Mouse (Mus musculus) adrenal gland, adult 18-20 months (tissue): ENCODE measurements at regions not wholly inside any gene's neighbourhood (a gene's known extent, or its start where the extent isn't known, plus 50 kb on each side); places are given as distances from the start of the nearest gene placed in this dataset.

Experiments
- DNase-seq, 2 experiments: peaks; one replicate each; pipeline ENCODE4 v3.0.0; 2021 to 2022; ENCODE audit warnings: low spot score in 2 of 2

DNA sequence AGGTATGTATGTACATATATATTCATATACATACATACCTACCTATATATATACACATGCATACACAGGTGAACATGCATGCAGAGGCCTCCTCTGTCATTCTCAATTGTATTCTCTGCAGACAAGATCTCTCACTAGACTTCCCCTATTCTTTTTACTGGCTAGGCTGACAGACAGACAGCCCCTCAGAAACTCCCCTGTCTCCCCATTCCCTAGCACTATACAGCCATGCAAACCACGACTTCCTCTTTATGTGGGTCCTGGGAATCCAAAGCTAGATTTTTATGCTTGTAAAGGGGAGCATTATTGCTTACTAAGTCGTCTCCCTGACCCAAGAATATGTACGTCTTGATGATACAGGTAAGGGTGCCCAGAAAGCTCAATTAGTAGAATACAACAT is 86.9 kb downstream of the Fam124b start:
- DNase-seq: no peak

DNA sequence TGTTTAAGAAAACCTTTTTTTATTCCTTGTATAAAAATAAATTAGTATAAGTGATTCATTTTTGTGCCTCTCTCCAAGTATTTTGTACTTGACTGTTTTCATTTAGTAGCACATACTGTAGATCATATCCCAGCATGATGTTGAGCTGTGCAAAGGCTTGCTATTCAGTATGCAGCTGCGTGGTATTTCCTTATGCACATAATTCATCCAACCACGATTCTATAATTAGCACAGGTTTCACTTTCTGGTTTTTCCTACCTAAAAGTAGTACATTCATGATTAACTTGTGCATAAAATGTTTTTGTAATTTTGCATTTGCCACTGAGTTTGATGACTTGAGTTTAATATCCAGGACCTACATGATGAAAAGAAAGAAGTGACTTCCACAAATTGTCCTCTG is 94.3 kb downstream of the Fam124b start:
- no peak for DNase-seq

DNA sequence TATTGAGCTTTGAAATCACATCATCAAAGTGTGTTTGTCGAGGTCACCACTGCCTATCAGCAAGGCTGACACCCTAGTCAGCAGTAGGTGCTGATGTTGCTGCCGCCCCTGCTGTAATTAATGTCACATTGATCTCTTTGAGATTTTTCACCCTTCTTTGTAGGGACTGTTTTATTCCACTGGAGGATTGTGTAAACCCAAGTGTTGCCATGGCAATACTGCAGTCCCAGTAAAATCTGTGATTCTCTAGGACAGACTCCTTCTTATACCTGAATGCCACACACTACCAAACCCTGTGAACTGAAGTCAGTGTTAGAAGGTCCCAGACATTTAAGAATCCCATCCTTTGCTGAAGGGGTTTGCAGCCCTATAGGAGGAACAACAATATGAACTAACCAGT is 102.4 kb downstream of the Fam124b start:
- no peak for DNase-seq

DNA sequence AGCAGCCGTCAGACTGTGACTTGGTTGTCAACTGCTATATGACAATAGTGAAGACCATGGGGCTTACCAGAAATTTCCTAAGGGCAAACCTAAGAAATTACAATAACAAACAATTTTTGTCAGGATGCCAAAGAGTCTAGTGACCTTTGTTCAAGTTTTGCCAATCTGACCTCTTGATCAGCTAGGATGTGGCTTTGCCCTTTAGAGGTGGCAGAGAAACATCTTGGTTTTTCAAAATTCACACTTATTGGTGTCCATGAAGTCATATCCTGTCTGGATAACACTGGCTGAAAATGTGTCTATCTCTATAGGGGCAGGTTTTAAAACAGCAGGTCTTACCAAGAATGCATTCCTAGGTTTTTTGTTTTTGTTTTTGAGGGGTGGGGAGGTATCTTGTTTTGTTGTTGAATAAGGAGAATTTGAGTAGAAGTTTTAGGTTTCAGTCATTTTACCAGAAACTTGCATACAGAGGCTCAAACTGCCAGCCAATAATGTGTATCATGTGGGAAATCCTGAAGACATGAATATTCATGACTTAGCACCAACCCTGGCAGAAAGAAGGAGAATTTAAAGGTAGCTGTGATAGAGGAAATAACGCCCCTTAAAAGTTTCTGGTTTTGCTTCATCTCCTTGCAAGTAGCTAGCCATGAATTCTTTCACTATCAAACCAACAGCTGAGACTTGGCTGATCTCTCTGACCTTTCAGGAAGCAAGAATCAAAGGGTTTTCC is 110.4 kb downstream of the Fam124b start:
- no peak for DNase-seq

GRCm38 (mm10) chr1:80106269-80106668 is 112.0 kb downstream of the Fam124b start:
- peak in 1 of 2 experiments; percentile 12 for DNase-seq

DNA sequence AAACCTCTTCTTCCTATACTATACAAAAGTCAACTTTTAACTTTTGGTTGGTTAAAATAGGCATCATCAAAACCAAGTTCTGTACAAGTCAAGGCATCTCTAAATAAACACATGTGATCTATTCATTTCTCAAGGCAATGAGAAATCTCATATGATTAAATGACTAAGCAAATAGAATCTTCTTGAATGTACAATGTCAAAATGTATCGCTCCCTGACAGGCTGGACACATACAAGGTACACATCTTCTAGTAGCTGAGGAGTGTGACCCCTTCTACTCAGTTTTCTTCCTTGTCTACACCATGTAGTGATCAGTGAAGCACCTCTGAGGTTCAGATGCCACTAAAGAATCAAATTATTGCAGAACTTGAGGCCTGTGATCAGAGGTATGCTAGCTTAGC is 120.0 kb downstream of the Fam124b start:
- no peak for DNase-seq

- no peak for DNase-seq
Measured at GRCm38 (mm10) chr1:80091800-80092199, 126.5 kb downstream of the Fam124b start.

- no peak for DNase-seq
Measured at GRCm38 (mm10) chr1:80091350-80091749, 126.9 kb downstream of the Fam124b start.

GRCm38 (mm10) chr1:80088651-80089050 is 129.6 kb downstream of the Fam124b start:
- DNase-seq: no peak

- no peak for DNase-seq
Measured at GRCm38 (mm10) chr1:80076357-80076756, 141.9 kb downstream of the Fam124b start.

DNA sequence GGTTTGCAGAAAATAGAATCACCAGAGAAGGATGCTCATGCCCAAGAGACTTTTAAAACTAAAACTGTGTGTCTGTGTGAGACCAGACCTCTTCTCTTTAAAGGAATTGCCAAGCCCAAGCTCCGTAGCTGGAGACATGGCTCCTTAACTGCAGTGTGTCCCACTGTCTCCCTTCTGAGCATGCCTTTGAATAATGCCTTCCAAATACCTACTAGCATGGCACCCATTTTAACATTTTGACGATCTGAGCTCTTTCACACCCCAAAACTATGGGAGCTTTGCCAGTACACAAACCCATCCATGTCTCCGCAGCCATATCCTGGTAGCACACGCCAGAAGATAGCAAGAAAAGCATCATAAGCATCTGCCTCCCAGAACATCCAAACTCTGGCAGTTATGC is 143.9 kb downstream of the Fam124b start:
- no peak for DNase-seq

DNA sequence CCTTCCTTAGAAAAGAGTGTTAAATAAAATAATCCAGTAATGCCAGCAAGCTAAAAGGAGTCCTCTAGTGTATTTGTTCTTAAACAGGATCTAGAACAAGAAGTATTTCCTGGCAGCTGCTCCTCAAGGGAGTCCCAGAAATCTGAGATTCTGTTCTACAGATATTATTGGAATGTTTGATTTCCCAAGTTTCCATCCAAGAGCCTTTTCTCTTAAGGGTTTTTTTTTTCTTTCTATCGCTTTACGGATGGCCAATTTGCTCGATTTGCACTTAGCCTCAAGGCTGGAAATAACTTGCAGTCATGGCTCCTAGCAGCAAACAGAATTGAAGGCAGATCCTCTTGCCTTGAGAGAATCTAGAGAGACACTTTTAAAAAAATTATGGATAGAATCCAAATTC is 144.3 kb downstream of the Fam124b start:
- no peak for DNase-seq

GRCm38 (mm10) chr1:80069141-80069540 is 149.1 kb downstream of the Fam124b start:
- DNase-seq: no peak

DNA sequence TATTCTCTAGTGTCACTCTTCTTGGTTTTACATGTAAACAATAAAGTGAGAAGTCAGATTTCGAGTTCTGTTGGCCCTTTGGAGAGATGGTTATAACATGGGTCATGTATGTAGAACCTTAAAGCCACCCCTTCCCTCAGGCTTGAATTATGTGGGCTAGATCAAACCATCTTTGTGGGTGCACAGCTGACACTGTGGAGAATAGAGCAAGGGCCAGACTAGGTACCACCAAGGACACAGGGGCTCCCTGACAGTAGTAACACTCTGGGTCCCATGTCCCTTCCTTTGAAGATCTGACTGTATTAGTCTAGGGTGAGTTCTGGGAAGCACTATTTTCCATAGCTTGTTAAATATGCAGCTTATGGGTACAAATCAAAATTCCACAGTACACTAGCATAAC is 156.2 kb downstream of the Fam124b start:
- no peak for DNase-seq

GRCm38 (mm10) chr1:80061632-80062031 is 156.6 kb downstream of the Fam124b start:
- no peak for DNase-seq

- no peak for DNase-seq
Measured at GRCm38 (mm10) chr1:80045141-80045540, 173.1 kb downstream of the Fam124b start.

GRCm38 (mm10) chr1:80040409-80040808 is 177.9 kb downstream of the Fam124b start:
- no peak for DNase-seq

DNA sequence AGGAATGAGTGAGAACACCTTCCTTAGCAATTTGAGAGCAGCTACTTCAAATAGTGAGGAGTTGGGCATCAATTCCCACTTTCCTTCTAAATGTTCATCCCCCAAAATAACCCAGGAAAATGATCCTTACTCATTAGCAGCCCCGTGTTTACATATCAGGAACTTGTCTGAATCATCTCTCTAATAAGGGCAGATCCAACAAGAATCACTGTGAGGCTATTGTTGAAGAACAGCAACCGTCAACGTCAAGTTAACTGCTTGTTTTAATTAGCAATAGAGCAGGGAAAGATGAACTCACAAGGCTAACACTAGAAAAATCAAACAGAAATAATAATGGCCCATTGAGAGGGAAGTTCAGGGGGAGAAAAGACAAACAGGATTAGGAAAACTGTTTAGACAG is 178.4 kb downstream of the Fam124b start:
- no peak for DNase-seq

GRCm38 (mm10) chr1:80039161-80039560 is 178.2 kb upstream of the Serpine2 start:
- DNase-seq: no peak

- no peak for DNase-seq
Measured at GRCm38 (mm10) chr1:80038059-80038458, 177.1 kb upstream of the Serpine2 start.

DNA sequence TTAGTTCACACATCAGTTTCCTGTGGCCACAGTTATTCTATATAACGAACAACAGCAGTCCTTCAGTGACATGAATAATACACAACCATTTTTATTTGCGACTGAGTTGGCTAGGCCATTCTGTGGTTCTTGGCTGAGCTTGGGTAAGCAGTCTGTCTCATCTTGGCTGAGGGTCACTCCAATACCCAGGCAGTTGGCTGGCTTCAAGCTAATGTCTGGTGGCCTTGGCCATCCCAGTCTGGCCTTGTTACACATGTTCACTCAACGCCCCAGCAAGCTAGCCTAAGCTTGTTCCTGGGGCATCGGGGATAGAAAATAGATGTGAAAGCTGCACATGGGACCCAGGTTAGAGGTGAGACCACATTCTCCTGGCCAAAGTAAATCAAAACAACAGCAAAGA is 175.5 kb upstream of the Serpine2 start:
- peak in 1 of 2 experiments; percentile 7 for DNase-seq

GRCm38 (mm10) chr1:80033522-80033921 is 172.5 kb upstream of the Serpine2 start:
- no peak for DNase-seq

DNA sequence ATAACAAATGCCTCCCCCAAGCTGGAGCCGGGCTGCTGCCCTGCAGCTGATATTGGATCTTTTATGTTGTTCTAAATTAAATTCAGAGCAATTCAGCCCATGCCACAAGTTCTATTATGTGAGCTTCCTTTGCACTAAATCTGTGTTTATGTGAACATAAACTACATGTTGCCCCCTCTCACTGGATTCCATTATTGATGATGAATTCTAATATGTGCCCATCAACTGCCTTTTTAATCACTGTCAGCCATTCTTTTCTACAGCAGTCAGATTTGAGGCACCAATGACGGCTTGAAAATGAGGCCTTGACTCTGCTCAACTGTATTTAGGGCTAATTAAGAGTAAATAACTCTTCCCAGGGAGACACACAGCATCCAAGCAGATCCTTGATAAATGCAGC is 172.1 kb upstream of the Serpine2 start:
- DNase-seq: no peak
